Mouse (Mus musculus): Measurements from ENCODE around the gene Cox19. TPM values are rescaled to one million over a fixed set of nuclear protein-coding genes. Genes with fewer than 3 reads are reported as not detected.
A peak's percentile ranks its signal among the peaks of the same experiment; 100 is the strongest.

Cox19 gene
- polyA plus RNA-seq, 1 experiment, result 19.9 TPM

GRCm38 (mm10) chr5:139351628-139352027 is 410 bp upstream of the Cox19 start:
- H3K27ac ChIP-seq (ENCODE audit: insufficient read depth, low read length), result no peak overlapping the region
- no peak overlapping the region for H3K9ac ChIP-seq (ENCODE audit: low read depth, poor library complexity, severe bottlenecking)
- no peak for TF ChIP-seq EP300 (IDR thresholded peaks at IDR 0.05; ENCODE audit: insufficient read depth, low read depth, low read length)
- no peak for TF ChIP-seq CTCF (IDR thresholded peaks at IDR 0.05; ENCODE audit: low read depth, low read length)
- TF ChIP-seq POLR2A (IDR thresholded peaks at IDR 0.05; ENCODE audit: insufficient read depth, low read length), result no peak

GRCm38 (mm10) chr5:139349713-139350112 is 1.5 kb downstream of the Cox19 start:
- Histone ChIP-seq H3K9ac (ENCODE audit: low read depth, poor library complexity, severe bottlenecking) (no peak overlapping the region), H3K9me3 (replicated peaks; ENCODE audit: control insufficient read depth, insufficient read depth, low read length, poor library complexity, severe bottlenecking) (no peaks in the 10 kb centered on the region), H3K36me3 (ENCODE audit: control insufficient read depth, insufficient read depth, low read length, poor library complexity, severe bottlenecking) (no peaks in the 10 kb centered on the region), H3K27me3 (ENCODE audit: control insufficient read depth, insufficient read depth, low read length, poor library complexity, severe bottlenecking) (no peaks in the 10 kb centered on the region), H3K4me1 (ENCODE audit: control insufficient read depth, insufficient read depth, low read length) (no peaks in the 10 kb centered on the region), H3K27ac (ENCODE audit: insufficient read depth, low read length) (no peak overlapping the region), H3K4me3 (ENCODE audit: low read depth, low read length) (no peak overlapping the region)
- TF ChIP-seq EP300 (IDR thresholded peaks at IDR 0.05; ENCODE audit: insufficient read depth, low read depth, low read length) (no peak), CTCF (IDR thresholded peaks at IDR 0.05; ENCODE audit: low read depth, low read length) (no peak), POLR2A (IDR thresholded peaks at IDR 0.05; ENCODE audit: insufficient read depth, low read length) (no peak)

More at GRCm38 (mm10) chr5:139351628-139352027, 410 bp upstream of the Cox19 start:
- Histone ChIP-seq H3K9me3 (replicated peaks; ENCODE audit: control insufficient read depth, insufficient read depth, low read length, poor library complexity, severe bottlenecking) (no peaks in the 10 kb centered on the region), H3K4me1 (ENCODE audit: control insufficient read depth, insufficient read depth, low read length) (no peaks in the 10 kb centered on the region), H3K4me3 (ENCODE audit: low read depth, low read length) (no peak overlapping the region), H3K27me3 (ENCODE audit: control insufficient read depth, insufficient read depth, low read length, poor library complexity, severe bottlenecking) (no peaks in the 10 kb centered on the region), H3K36me3 (ENCODE audit: control insufficient read depth, insufficient read depth, low read length, poor library complexity, severe bottlenecking) (no peaks in the 10 kb centered on the region)

GRCm38 (mm10) chr5:139347225-139347624 is 4.0 kb downstream of the Cox19 start:
- H3K27ac ChIP-seq (ENCODE audit: insufficient read depth, low read length), result no peak overlapping the region
- no peaks in the 10 kb centered on the region for H3K27me3 ChIP-seq (ENCODE audit: control insufficient read depth, insufficient read depth, low read length, poor library complexity, severe bottlenecking)
- no peak overlapping the region for H3K9ac ChIP-seq (ENCODE audit: low read depth, poor library complexity, severe bottlenecking)
- no peak overlapping the region for H3K4me3 ChIP-seq (ENCODE audit: low read depth, low read length)
- H3K36me3 ChIP-seq (ENCODE audit: control insufficient read depth, insufficient read depth, low read length, poor library complexity, severe bottlenecking), result no peaks in the 10 kb centered on the region
- no peaks in the 10 kb centered on the region for H3K9me3 ChIP-seq (replicated peaks; ENCODE audit: control insufficient read depth, insufficient read depth, low read length, poor library complexity, severe bottlenecking)
- TF ChIP-seq POLR2A (IDR thresholded peaks at IDR 0.05; ENCODE audit: insufficient read depth, low read length) (no peak), CTCF (IDR thresholded peaks at IDR 0.05; ENCODE audit: low read depth, low read length) (no peak), EP300 (IDR thresholded peaks at IDR 0.05; ENCODE audit: insufficient read depth, low read depth, low read length) (no peak)
- no peaks in the 10 kb centered on the region for H3K4me1 ChIP-seq (ENCODE audit: control insufficient read depth, insufficient read depth, low read length)

GRCm38 (mm10) chr5:139345364-139345714 is 5.9 kb downstream of the Cox19 start:
- peak overlapping the region; percentile 29 for H3K4me3 ChIP-seq (ENCODE audit: low read depth, low read length)
- no peak overlapping the region for H3K9ac ChIP-seq (ENCODE audit: low read depth, poor library complexity, severe bottlenecking)
- no peaks in the 10 kb centered on the region for H3K27me3 ChIP-seq (ENCODE audit: control insufficient read depth, insufficient read depth, low read length, poor library complexity, severe bottlenecking)
- H3K4me1 ChIP-seq (ENCODE audit: control insufficient read depth, insufficient read depth, low read length), result no peaks in the 10 kb centered on the region
- no peak overlapping the region for H3K27ac ChIP-seq (ENCODE audit: insufficient read depth, low read length)
- H3K9me3 ChIP-seq (replicated peaks; ENCODE audit: control insufficient read depth, insufficient read depth, low read length, poor library complexity, severe bottlenecking), result no peaks in the 10 kb centered on the region
- TF ChIP-seq POLR2A (IDR thresholded peaks at IDR 0.05; ENCODE audit: insufficient read depth, low read length) (no peak), EP300 (IDR thresholded peaks at IDR 0.05; ENCODE audit: insufficient read depth, low read depth, low read length) (no peak), CTCF (IDR thresholded peaks at IDR 0.05; ENCODE audit: low read depth, low read length) (no peak)
- no peaks in the 10 kb centered on the region for H3K36me3 ChIP-seq (ENCODE audit: control insufficient read depth, insufficient read depth, low read length, poor library complexity, severe bottlenecking)

GRCm38 (mm10) chr5:139344687-139345363 is 6.4 kb downstream of the Cox19 start:
- Histone ChIP-seq H3K36me3 (ENCODE audit: control insufficient read depth, insufficient read depth, low read length, poor library complexity, severe bottlenecking) (no peaks in the 10 kb centered on the region), H3K9ac (ENCODE audit: low read depth, poor library complexity, severe bottlenecking) (peak overlapping the region; percentile 68), H3K27ac (ENCODE audit: insufficient read depth, low read length) (no peak overlapping the region), H3K4me1 (ENCODE audit: control insufficient read depth, insufficient read depth, low read length) (no peaks in the 10 kb centered on the region), H3K27me3 (ENCODE audit: control insufficient read depth, insufficient read depth, low read length, poor library complexity, severe bottlenecking) (no peaks in the 10 kb centered on the region), H3K9me3 (replicated peaks; ENCODE audit: control insufficient read depth, insufficient read depth, low read length, poor library complexity, severe bottlenecking) (no peaks in the 10 kb centered on the region), H3K4me3 (ENCODE audit: low read depth, low read length) (peak overlapping the region; percentile 82)
- TF ChIP-seq EP300 (IDR thresholded peaks at IDR 0.05; ENCODE audit: insufficient read depth, low read depth, low read length), result peak; percentile 67; the same call in 1 of the 2 replicates
- no peak for TF ChIP-seq CTCF (IDR thresholded peaks at IDR 0.05; ENCODE audit: low read depth, low read length)
- no peak for TF ChIP-seq POLR2A (IDR thresholded peaks at IDR 0.05; ENCODE audit: insufficient read depth, low read length)

- TF ChIP-seq CTCF (IDR thresholded peaks at IDR 0.05; ENCODE audit: low read depth, low read length) (peak; percentile 82), EP300 (IDR thresholded peaks at IDR 0.05; ENCODE audit: insufficient read depth, low read depth, low read length) (no peak)
- H3K27ac ChIP-seq (ENCODE audit: insufficient read depth, low read length), result no peak overlapping the region
- H3K36me3 ChIP-seq (ENCODE audit: control insufficient read depth, insufficient read depth, low read length, poor library complexity, severe bottlenecking), result no peaks in the 10 kb centered on the region
- H3K9me3 ChIP-seq (replicated peaks; ENCODE audit: control insufficient read depth, insufficient read depth, low read length, poor library complexity, severe bottlenecking), result no peaks in the 10 kb centered on the region
- H3K9ac ChIP-seq (ENCODE audit: low read depth, poor library complexity, severe bottlenecking), result peak overlapping the region; percentile 68
- peak overlapping the region; percentile 82 for H3K4me3 ChIP-seq (ENCODE audit: low read depth, low read length)
- no peaks in the 10 kb centered on the region for H3K4me1 ChIP-seq (ENCODE audit: control insufficient read depth, insufficient read depth, low read length)
- H3K27me3 ChIP-seq (ENCODE audit: control insufficient read depth, insufficient read depth, low read length, poor library complexity, severe bottlenecking), result no peaks in the 10 kb centered on the region
These were observed 7.1 kb downstream of the Cox19 start for GRCm38 (mm10) chr5:139344021-139344686.
